Mouse (Mus musculus): Measurements from ENCODE around the gene Hba-a1.

Gene Hba-a1

GRCm38 (mm10) chr11:32297866-32298531 lies 14.7 kb downstream of the Hba-a1 start:
- DNase-seq, result no peak

GRCm38 (mm10) chr11:32298532-32298918 lies 15.2 kb downstream of the Hba-a1 start:
- no peak for DNase-seq

- DNase-seq, result peak; percentile 65
These were observed 16.6 kb downstream of the Hba-a1 start, which contains the start of gene Hbq1a for GRCm38 (mm10) chr11:32299865-32300264. TSS of gene Hbq1a (plus strand) at chr11:32300069.

- DNase-seq, result no peak
These were observed 17.3 kb downstream of the Hba-a1 start for GRCm38 (mm10) chr11:32300279-32301267.

- no peak for DNase-seq
These were observed 18.2 kb downstream of the Hba-a1 start for GRCm38 (mm10) chr11:32301506-32301905.

- no peak for DNase-seq
These were observed 19.6 kb downstream of the Hba-a1 start for GRCm38 (mm10) chr11:32302824-32303419.

- no peak for DNase-seq
These were observed 20.1 kb downstream of the Hba-a1 start for GRCm38 (mm10) chr11:32303455-32303854.

GRCm38 (mm10) chr11:32307006-32307405 lies 23.7 kb downstream of the Hba-a1 start:
- DNase-seq, result no peak

GRCm38 (mm10) chr11:32309446-32309845 lies 26.1 kb downstream of the Hba-a1 start:
- DNase-seq, result no peak

GRCm38 (mm10) chr11:32309928-32310327 lies 26.6 kb downstream of the Hba-a1 start:
- DNase-seq, result no peak

- DNase-seq, result no peak
These were observed 32.7 kb downstream of the Hba-a1 start for GRCm38 (mm10) chr11:32316009-32316408.

- DNase-seq, result no peak
These were observed 37.3 kb downstream of the Hba-a1 start for GRCm38 (mm10) chr11:32320507-32321195.

GRCm38 (mm10) chr11:32321196-32321565 lies 37.9 kb downstream of the Hba-a1 start:
- peak; percentile 73 for DNase-seq

GRCm38 (mm10) chr11:32324609-32325008 lies 41.3 kb downstream of the Hba-a1 start:
- DNase-seq, result peak; percentile 86

- no peak for DNase-seq
These were observed 47.8 kb downstream of the Hba-a1 start for GRCm38 (mm10) chr11:32331075-32331474.

- no peak for DNase-seq
These were observed 48.5 kb downstream of the Hba-a1 start for GRCm38 (mm10) chr11:32331861-32332260.

- no peak for DNase-seq
These were observed 49.9 kb downstream of the Hba-a1 start for GRCm38 (mm10) chr11:32333235-32333634.
